Mouse (Mus musculus) myocyte (in vitro differentiated cells): ENCODE data around the gene Rbms3. TPM values are rescaled to one million over a fixed set of nuclear protein-coding genes. Genes with fewer than 3 reads are reported as not detected.

Experiments used
- H3K27me3 ChIP-seq: one replicate; pipeline ENCODE4 v1.6.1; 2011; ENCODE audit not compliant: control insufficient read depth, insufficient read depth, insufficient read length
- H3K36me3 ChIP-seq: one replicate; pipeline ENCODE4 v1.6.1; 2011; ENCODE audit not compliant: control insufficient read depth, insufficient read depth
- H3K4me2 ChIP-seq: one replicate; pipeline ENCODE4 v1.6.1; 2011; ENCODE audit warnings: low read depth, control low read depth
- H3K4me3 ChIP-seq: one replicate; pipeline ENCODE4 v1.5.1; 2011; ENCODE audit warnings: mild to moderate bottlenecking, control low read depth, moderate library complexity
- H3K79me2 ChIP-seq: one replicate; pipeline ENCODE4 v1.6.1; 2011; ENCODE audit not compliant: control insufficient read depth, insufficient read depth
- H3ac ChIP-seq: one replicate; pipeline ENCODE4 v1.6.1; 2011; ENCODE audit not compliant: control insufficient read depth, insufficient read length
- CEBPB ChIP-seq: IDR thresholded peaks from 2 replicates; pipeline ENCODE4 v1.6.1; 2011; ENCODE audit warnings: mild to moderate bottlenecking, moderate library complexity; ENCODE audit not compliant: poor library complexity, insufficient read depth, severe bottlenecking
- E2F4 ChIP-seq: IDR thresholded peaks from one replicate; pipeline ENCODE4 v1.6.1; 2011; ENCODE audit warnings: mild to moderate bottlenecking, control low read depth, moderate library complexity; ENCODE audit not compliant: insufficient read depth
- MAX ChIP-seq: IDR thresholded peaks from one replicate; pipeline ENCODE4 v1.6.1; 2011; ENCODE audit warnings: low read depth, mild to moderate bottlenecking, control low read depth
- MYOD1 ChIP-seq, 3 experiments: IDR thresholded peaks; one replicate each; pipeline ENCODE4 v1.6.1; 2011; ENCODE audit warnings: control low read depth in 2 of 3, low read depth in 2 of 3, mild to moderate bottlenecking in 2 of 3, moderate library complexity in 1 of 3; ENCODE audit not compliant: insufficient read length in 2 of 3, control insufficient read depth in 1 of 3
- MYOG ChIP-seq, 3 experiments: IDR thresholded peaks; one replicate each; pipeline ENCODE4 v1.6.1; 2011; ENCODE audit warnings: control low read depth in 2 of 3, low read depth in 2 of 3, mild to moderate bottlenecking in 2 of 3; ENCODE audit not compliant: insufficient read length in 2 of 3, control insufficient read depth in 1 of 3, insufficient read depth in 1 of 3
- POLR2A ChIP-seq: IDR thresholded peaks from one replicate; pipeline ENCODE4 v1.6.1; 2011; ENCODE audit warnings: low read depth, mild to moderate bottlenecking, control low read depth, moderate library complexity; ENCODE audit not compliant: insufficient read length
- POLR2AphosphoS2 ChIP-seq: IDR thresholded peaks from one replicate; pipeline ENCODE4 v1.6.1; 2011; ENCODE audit warnings: low read depth, control low read depth; ENCODE audit not compliant: insufficient read length
- REST ChIP-seq: IDR thresholded peaks from one replicate; pipeline ENCODE4 v1.6.1; 2011; ENCODE audit warnings: mild to moderate bottlenecking, control low read depth, moderate library complexity; ENCODE audit not compliant: insufficient read depth, insufficient read length
- SRF ChIP-seq: IDR thresholded peaks from one replicate; pipeline ENCODE4 v1.6.1; 2011; ENCODE audit warnings: low read depth; ENCODE audit not compliant: control insufficient read depth, insufficient read length
- TCF12 ChIP-seq: IDR thresholded peaks from one replicate; pipeline ENCODE4 v1.6.1; 2011; ENCODE audit warnings: mild to moderate bottlenecking, control low read depth; ENCODE audit not compliant: poor library complexity, insufficient read depth, severe bottlenecking
- TCF3 ChIP-seq: IDR thresholded peaks from one replicate; pipeline ENCODE4 v1.6.1; 2011; ENCODE audit warnings: low read depth, control low read depth; ENCODE audit not compliant: insufficient read length
- USF1 ChIP-seq: IDR thresholded peaks from one replicate; pipeline ENCODE4 v1.6.1; 2011; ENCODE audit warnings: low read depth, mild to moderate bottlenecking, control low read depth, moderate library complexity
- polyA plus RNA-seq: library from polyadenylated mRNA; unstranded; fragments of >200 nt; fragmentation: generic; extraction: Trizol; gene quantifications from one replicate; pipeline ENCODE4 v1.2.1, GENCODE M21; 2012; ENCODE audit warnings: missing spikeins

The Rbms3 gene
- polyA plus RNA-seq, 1 experiment: 4.5 TPM

GRCm38 (mm10) chr9:117396586-117396985 lies 233.1 kb downstream of the Rbms3 start:
- no peaks in the 10 kb centered on the region for H3K79me2 ChIP-seq
- H3K27me3 ChIP-seq: no peaks in the 10 kb centered on the region
- no peak overlapping the region for H3K4me3 ChIP-seq
- no peak for TF ChIP-seq CEBPB
- no peak for TF ChIP-seq TCF12
- no peak for TF ChIP-seq POLR2A
- no peak for TF ChIP-seq SRF
- TF ChIP-seq MYOD1 (IDR thresholded peaks at IDR 0.05; ENCODE audit: control insufficient read depth in 1 of 3, insufficient read length in 2 of 3, low read depth in 2 of 3): no peak
- no peak overlapping the region for H3ac ChIP-seq
- no peaks in the 10 kb centered on the region for H3K36me3 ChIP-seq
- no peak overlapping the region for H3K4me2 ChIP-seq

- Histone ChIP-seq H3K4me2 (no peak overlapping the region), H3ac (no peak overlapping the region), H3K79me2 (no peaks in the 10 kb centered on the region), H3K36me3 (no peaks in the 10 kb centered on the region), H3K27me3 (no peaks in the 10 kb centered on the region), H3K4me3 (no peak overlapping the region)
- TF ChIP-seq MAX: no peak
- TF ChIP-seq POLR2A: no peak
- no peak for TF ChIP-seq E2F4
- TF ChIP-seq REST: no peak
- TF ChIP-seq POLR2AphosphoS2: no peak
- TF ChIP-seq TCF3: no peak
- TF ChIP-seq SRF: no peak
- no peak for TF ChIP-seq MYOG (IDR thresholded peaks at IDR 0.05; ENCODE audit: control insufficient read depth in 1 of 3, insufficient read depth in 1 of 3, insufficient read length in 2 of 3, low read depth in 2 of 3)
These were observed 235.8 kb downstream of the Rbms3 start for GRCm38 (mm10) chr9:117393626-117394525.

GRCm38 (mm10) chr9:117388024-117388423 lies 241.7 kb downstream of the Rbms3 start:
- no peaks in the 10 kb centered on the region for H3K27me3 ChIP-seq
- H3K4me3 ChIP-seq: no peak overlapping the region
- H3K4me2 ChIP-seq: no peak overlapping the region
- no peaks in the 10 kb centered on the region for H3K79me2 ChIP-seq
- no peaks in the 10 kb centered on the region for H3K36me3 ChIP-seq
- TF ChIP-seq POLR2A: no peak
- no peak for TF ChIP-seq MAX
- TF ChIP-seq CEBPB: no peak
- TF ChIP-seq E2F4: no peak
- TF ChIP-seq POLR2AphosphoS2: no peak
- no peak for TF ChIP-seq TCF3
- TF ChIP-seq MYOG (IDR thresholded peaks at IDR 0.05; ENCODE audit: control insufficient read depth in 1 of 3, insufficient read depth in 1 of 3, insufficient read length in 2 of 3, low read depth in 2 of 3): no peak
- TF ChIP-seq SRF: no peak
- TF ChIP-seq TCF12: no peak
- no peak for TF ChIP-seq USF1
- no peak for TF ChIP-seq REST
- TF ChIP-seq MYOD1 (IDR thresholded peaks at IDR 0.05; ENCODE audit: control insufficient read depth in 1 of 3, insufficient read length in 2 of 3, low read depth in 2 of 3): no peak
- H3ac ChIP-seq: no peak overlapping the region

GRCm38 (mm10) chr9:117380876-117381275 lies 248.8 kb downstream of the Rbms3 start:
- H3K4me3 ChIP-seq: no peak overlapping the region
- H3K36me3 ChIP-seq: no peaks in the 10 kb centered on the region
- H3K79me2 ChIP-seq: no peaks in the 10 kb centered on the region
- H3K4me2 ChIP-seq: no peak overlapping the region
- H3K27me3 ChIP-seq: no peaks in the 10 kb centered on the region
- TF ChIP-seq TCF3 (no peak), MYOG (IDR thresholded peaks at IDR 0.05; ENCODE audit: control insufficient read depth in 1 of 3, insufficient read depth in 1 of 3, insufficient read length in 2 of 3, low read depth in 2 of 3) (no peak), TCF12 (no peak), E2F4 (no peak), MYOD1 (IDR thresholded peaks at IDR 0.05; ENCODE audit: control insufficient read depth in 1 of 3, insufficient read length in 2 of 3, low read depth in 2 of 3) (no peak), SRF (no peak), POLR2A (no peak), POLR2AphosphoS2 (no peak), REST (no peak)
- H3ac ChIP-seq: no peak overlapping the region
